Mouse (Mus musculus) erythroblast, embryonic 14.5 days (primary cell): ENCODE results near the gene Sox1. TPM values are rescaled to one million over a fixed set of nuclear protein-coding genes. Genes with fewer than 3 reads are reported as not detected.

Source experiments
- H3K27me3 ChIP-seq: 2 replicates; pipeline ENCODE4 v1.6.1; 2012; ENCODE audit warnings: inconsistent platforms; ENCODE audit not compliant: control insufficient read depth
- H3K36me3 ChIP-seq: 2 replicates; pipeline ENCODE4 v1.6.1; 2012; ENCODE audit warnings: mild to moderate bottlenecking, inconsistent platforms; ENCODE audit not compliant: control insufficient read depth
- H3K4me1 ChIP-seq: 2 replicates; pipeline ENCODE4 v1.6.1; 2012; ENCODE audit warnings: inconsistent platforms; ENCODE audit not compliant: control insufficient read depth
- H3K4me3 ChIP-seq: replicated peaks from 2 replicates; pipeline ENCODE3; 2012; ENCODE audit warnings: moderate library complexity, mild to moderate bottlenecking, inconsistent platforms
- H3K9me3 ChIP-seq: 2 replicates; pipeline ENCODE4 v1.6.1; 2012; ENCODE audit warnings: low read length, inconsistent platforms, mixed read lengths; ENCODE audit not compliant: control insufficient read depth
- GATA1 ChIP-seq: IDR thresholded peaks from 2 replicates; pipeline ENCODE4 v1.6.1; 2012; ENCODE audit warnings: low read length, inconsistent platforms, mixed read lengths
- TAL1 ChIP-seq: IDR thresholded peaks from 3 replicates; pipeline ENCODE4 v1.6.1; 2012; ENCODE audit warnings: low read length, inconsistent platforms, mixed read lengths
- polyA plus RNA-seq: library from polyadenylated mRNA; stranded (reverse); fragments of >175 nt; gene quantifications from 2 replicates; pipeline ENCODE4 v1.2.3, GENCODE M21; 2012

The Sox1 gene
- polyA plus RNA-seq, 1 experiment: 0.01 TPM

GRCm38 (mm10) chr8:12408020-12408419, 12.9 kb downstream of the Sox1 start:
- Histone ChIP-seq H3K4me3 (no peak overlapping the region), H3K9me3 (no peaks in the 10 kb centered on the region), H3K4me1 (no peaks in the 10 kb centered on the region), H3K36me3 (no peaks in the 10 kb centered on the region), H3K27me3 (peaks cover 36% of the 10 kb centered on the region)
- TF ChIP-seq TAL1 (no peak), GATA1 (no peak)

GRCm38 (mm10) chr8:12409976-12410375, 14.9 kb downstream of the Sox1 start:
- Histone ChIP-seq H3K9me3 (no peaks in the 10 kb centered on the region), H3K4me1 (no peaks in the 10 kb centered on the region), H3K4me3 (no peak overlapping the region), H3K36me3 (no peaks in the 10 kb centered on the region), H3K27me3 (peaks cover 23% of the 10 kb centered on the region)
- TF ChIP-seq GATA1: no peak
- no peak for TF ChIP-seq TAL1

- H3K36me3 ChIP-seq: no peaks in the 10 kb centered on the region
- H3K4me3 ChIP-seq: no peak overlapping the region
- 0 out of 2 replicates have a peak, but pooled peaks cover 2% of the 10 kb centered on the region for H3K27me3 ChIP-seq
- TF ChIP-seq TAL1: no peak
- no peak for TF ChIP-seq GATA1
- H3K9me3 ChIP-seq: no peaks in the 10 kb centered on the region
- H3K4me1 ChIP-seq: no peaks in the 10 kb centered on the region
Measured at GRCm38 (mm10) chr8:12417056-12417455, 22.0 kb downstream of the Sox1 start.

DNA sequence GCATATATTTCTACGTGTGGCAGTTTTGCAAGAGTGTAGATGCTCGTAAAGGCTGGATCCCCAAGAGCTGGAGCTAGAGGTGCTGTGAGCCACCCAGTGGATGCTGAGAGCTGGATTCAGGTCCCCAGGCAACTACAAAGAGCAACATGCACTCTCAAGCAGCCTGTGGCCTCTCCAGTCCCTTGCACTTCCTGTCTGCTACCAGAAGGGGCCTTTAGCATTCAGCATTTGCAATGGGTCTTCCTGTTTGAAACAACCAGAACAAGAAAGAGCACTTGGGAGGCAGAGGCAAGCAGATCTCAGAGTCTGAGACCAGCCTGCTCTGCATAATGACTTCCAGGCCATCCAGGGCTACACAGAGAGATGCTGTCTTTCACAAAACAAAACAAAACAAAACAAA, 25.4 kb downstream of the Sox1 start:
- H3K9me3 ChIP-seq: no peaks in the 10 kb centered on the region
- TF ChIP-seq TAL1 (no peak), GATA1 (no peak)
- no peaks in the 10 kb centered on the region for H3K4me1 ChIP-seq
- no peak overlapping the region for H3K4me3 ChIP-seq
- H3K36me3 ChIP-seq: no peaks in the 10 kb centered on the region
- H3K27me3 ChIP-seq: peaks cover 2% of the 10 kb centered on the region

DNA sequence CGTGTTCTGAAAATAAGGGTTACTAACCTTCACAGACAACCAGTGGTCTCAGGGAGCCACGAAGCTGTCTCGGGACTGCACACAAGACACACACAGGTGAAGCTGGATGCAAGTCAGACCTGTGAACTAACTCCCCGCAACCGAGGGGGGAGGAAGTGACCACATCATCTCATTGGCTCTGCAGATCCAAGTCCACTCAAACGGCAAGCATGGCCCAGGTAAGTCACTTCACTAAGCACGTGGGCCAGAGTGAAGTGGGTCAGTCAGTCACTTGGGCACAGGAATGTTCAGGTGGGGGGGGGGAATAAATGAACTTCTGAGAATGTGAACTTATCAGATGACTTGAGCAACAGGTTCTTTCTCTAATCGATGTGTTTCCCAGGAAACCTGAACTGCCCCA, 30.8 kb downstream of the Sox1 start:
- H3K9me3 ChIP-seq: no peaks in the 10 kb centered on the region
- no peaks in the 10 kb centered on the region for H3K36me3 ChIP-seq
- peaks cover 43% of the 10 kb centered on the region for H3K27me3 ChIP-seq
- no peak overlapping the region for H3K4me3 ChIP-seq
- TF ChIP-seq GATA1: no peak
- TF ChIP-seq TAL1: no peak
- H3K4me1 ChIP-seq: no peaks in the 10 kb centered on the region

GRCm38 (mm10) chr8:12427346-12427745, 32.3 kb downstream of the Sox1 start:
- H3K9me3 ChIP-seq: no peaks in the 10 kb centered on the region
- TF ChIP-seq GATA1 (no peak), TAL1 (no peak)
- peaks cover 56% of the 10 kb centered on the region for H3K27me3 ChIP-seq
- H3K36me3 ChIP-seq: no peaks in the 10 kb centered on the region
- H3K4me3 ChIP-seq: no peak overlapping the region
- H3K4me1 ChIP-seq: no peaks in the 10 kb centered on the region

DNA sequence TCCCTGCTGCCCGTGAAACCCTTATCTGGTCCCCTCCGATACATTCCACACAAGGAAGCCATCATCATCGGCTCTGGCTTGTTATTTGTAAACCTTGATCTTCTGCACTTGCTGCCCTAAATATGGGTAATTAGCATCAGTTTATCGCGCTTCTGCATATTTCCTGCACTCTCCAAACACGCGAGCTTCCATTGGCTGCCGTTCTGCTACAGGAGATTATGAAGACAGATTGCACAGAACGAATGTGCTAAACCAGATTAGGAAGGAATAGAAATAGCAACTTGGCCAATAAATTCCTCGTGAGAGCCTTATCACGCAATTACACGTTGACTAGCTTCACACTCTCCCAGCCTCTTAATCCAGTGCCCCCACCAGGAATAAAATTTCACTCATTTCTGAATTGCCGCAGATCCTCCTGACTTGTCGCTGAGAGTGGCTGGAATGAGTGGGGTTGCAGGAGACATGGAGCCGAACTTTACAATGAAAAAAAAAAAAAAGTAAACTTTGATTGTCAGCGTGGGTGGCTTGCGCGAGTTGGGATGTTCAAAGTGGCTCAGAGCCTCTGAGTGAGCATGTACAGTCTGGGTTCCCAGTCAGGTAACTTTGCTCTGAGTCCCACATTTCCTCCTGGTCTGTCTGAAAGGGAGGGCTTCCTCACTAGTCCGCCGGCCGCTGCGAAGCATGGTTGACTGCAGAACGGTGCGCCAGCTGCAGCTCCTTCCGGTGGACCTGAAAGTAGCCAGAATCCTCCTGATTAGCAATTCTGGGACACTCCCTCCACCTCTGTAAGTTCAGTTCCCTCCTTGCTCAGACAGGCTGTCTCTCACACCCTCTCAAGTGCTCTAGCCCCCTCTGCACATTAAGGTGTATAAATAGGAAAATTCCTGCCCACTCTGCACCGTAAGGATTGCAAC, 33.0 kb downstream of the Sox1 start:
- peaks cover 64% of the 10 kb centered on the region for H3K27me3 ChIP-seq
- TF ChIP-seq GATA1 (no peak), TAL1 (no peak)
- H3K4me3 ChIP-seq: no peak overlapping the region
- H3K9me3 ChIP-seq: no peaks in the 10 kb centered on the region
- H3K4me1 ChIP-seq: no peaks in the 10 kb centered on the region
- H3K36me3 ChIP-seq: no peaks in the 10 kb centered on the region

- Histone ChIP-seq H3K4me3 (no peak overlapping the region), H3K36me3 (no peaks in the 10 kb centered on the region), H3K4me1 (no peaks in the 10 kb centered on the region), H3K27me3 (peaks cover 70% of the 10 kb centered on the region), H3K9me3 (no peaks in the 10 kb centered on the region)
- TF ChIP-seq GATA1: no peak
- TF ChIP-seq TAL1: no peak
Measured at GRCm38 (mm10) chr8:12428931-12429330, 33.8 kb downstream of the Sox1 start.

- H3K4me3 ChIP-seq: no peak overlapping the region
- no peaks in the 10 kb centered on the region for H3K4me1 ChIP-seq
- no peaks in the 10 kb centered on the region for H3K9me3 ChIP-seq
- peaks cover 73% of the 10 kb centered on the region for H3K27me3 ChIP-seq
- no peaks in the 10 kb centered on the region for H3K36me3 ChIP-seq
- TF ChIP-seq GATA1: no peak
- TF ChIP-seq TAL1: no peak
Measured at GRCm38 (mm10) chr8:12429601-12430172, 34.6 kb downstream of the Sox1 start.
